Mouse (Mus musculus) induced T-regulatory cell, adult 2 months (primary cell): Measurements from ENCODE around the gene Irak2.
"Not testable (repeated sequence)": the region's sequence is repeated elsewhere in the genome, so short reads cannot be mapped to it uniquely, and the experiment has no call there.

Source experiments
- DNase-seq: peaks from one replicate; pipeline ENCODE4 v3.0.0-alpha.2; 2012; ENCODE audit warnings: low read depth

Gene Irak2

DNA sequence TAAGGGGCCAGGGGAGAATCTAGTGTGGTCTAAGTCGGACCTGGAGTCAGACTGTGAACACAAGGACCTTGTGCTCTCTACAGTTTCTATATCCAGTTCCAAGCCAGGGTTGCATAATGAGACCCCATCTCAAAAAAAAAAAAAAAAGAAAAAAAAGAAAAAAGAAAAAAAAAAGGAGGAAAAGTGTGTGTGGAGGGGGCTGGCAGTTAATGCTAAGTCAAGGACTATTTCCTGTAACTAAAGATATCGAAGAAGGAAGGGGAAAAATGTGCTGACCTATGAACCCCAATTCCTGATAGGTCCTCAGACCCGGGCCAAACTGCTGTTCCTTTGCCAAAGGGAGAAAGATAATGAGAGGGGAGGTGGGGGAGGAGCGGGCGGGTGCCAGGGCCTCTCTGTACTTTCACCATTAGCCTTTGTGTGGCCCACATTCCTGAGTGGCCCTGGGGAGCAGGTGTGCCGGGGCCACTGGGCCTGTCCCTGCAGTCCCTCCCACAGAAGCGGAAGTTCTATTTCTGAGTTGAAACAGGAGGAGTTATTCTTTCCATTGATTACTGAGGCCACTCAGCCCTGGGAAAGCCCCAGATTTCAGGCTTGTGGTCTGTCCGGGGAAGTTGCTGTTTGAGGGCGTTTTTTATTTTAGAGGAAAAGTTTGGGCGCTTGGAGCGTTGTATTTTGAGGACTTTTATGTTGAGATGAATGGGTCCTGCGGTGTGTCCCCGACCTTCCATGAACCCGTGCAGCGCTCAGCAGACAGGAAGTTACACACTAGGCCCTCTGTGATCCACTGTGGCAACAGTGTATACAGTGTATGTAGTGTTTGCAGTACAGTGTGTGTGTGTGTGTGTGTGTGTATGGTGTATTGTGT, 30.3 kb downstream of the Irak2 start:
- DNase-seq: peak; percentile 93

DNA sequence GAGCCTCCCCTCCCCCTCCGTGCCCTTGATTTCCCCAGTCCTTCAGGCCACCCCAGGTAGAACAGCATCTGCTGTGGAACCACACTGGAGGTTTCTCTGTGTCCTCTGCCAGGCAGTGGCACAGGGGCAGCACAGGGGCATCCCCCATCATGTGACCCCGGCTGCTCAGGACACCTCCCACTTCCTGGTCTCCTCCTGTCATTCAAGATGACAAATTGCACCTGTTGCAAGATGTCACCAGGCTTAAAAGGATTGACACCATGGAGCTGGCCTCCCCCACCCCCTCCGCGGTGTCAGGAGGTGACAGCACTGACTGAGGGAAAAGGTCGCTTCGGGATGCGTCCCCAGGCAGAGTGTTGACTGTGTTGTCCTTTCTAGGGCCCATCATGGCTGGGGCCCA, 31.6 kb downstream of the Irak2 start:
- DNase-seq: peak; percentile 93

DNA sequence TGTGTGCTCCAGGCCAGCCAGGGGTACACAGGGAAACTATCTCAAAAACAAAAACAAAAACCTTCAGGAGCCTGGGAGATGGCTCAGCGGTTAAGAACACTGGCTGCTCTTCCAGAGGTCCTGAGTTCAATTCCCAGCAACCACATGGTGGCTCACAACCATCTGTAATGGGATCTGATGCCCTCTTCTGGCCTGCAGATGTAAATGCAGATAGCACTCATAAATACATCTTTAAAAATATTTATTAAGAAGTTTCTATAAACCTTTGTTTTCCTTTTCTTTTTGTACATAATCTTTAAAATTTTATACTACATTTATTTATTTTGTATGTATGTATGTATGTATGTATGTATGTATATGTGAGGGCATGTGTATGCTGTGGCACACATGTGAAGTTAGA, 33.8 kb downstream of the Irak2 start:
- not testable (repeated sequence) for DNase-seq

DNA sequence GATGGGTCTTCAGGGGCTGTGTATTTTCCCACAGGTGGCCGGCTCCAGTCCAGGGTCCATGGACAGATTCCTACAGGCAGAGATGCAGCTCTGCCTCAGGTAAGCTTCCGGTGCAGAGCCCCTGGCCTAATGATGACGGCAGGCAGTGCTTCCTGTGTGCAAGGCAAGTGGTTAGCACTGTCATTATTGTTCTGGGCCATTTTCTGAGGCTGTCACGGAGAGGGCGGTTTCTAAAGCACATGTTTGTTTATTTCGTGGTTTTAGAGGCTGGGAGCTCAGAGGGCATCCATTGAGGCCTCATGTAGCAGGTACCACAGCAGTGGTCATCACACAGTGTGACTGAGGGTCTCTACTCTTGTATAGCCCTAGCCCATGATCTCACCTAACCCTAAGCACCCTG, 34.7 kb downstream of the Irak2 start:
- peak; percentile 71 for DNase-seq

DNA sequence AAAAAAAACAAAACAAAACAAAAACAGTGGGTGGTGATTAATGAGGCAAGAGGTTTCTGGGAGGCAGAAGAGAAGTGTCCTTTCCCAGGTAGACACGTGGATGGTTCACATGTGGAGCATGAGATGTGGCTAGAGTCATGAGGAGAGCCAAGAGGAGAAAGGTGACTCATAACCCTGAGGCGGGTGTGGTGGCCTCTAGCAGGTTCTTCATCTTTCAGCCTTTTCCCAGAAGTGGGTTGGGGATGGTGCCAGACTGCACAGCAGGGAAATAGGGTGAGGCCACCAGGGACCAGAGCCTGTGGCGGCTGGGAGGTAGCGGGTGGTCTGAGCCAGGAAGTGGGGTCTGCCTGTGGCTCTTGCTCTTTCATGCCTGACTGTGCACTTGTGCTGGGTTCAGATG, 37.0 kb downstream of the Irak2 start:
- DNase-seq: peak; percentile 39

DNA sequence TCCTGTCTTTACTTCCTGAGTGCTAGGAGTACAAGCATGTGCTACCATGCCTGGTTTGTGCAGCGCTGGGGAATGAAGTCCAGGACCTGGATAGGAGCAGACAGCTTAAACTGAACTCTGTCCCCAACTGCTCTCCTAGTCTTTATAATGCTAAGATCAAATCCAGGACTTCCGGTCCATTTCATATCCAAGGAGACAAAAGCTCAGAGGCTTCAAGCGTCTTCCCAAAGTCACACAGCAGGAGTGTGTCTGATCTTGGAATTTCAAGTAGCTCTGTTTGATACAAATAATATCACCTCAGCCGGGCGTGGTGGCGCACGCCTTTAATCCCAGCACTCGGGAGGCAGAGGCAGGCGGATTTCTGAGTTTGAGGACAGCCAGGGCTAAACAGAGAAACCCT, 37.7 kb downstream of the Irak2 start:
- no peak for DNase-seq

DNA sequence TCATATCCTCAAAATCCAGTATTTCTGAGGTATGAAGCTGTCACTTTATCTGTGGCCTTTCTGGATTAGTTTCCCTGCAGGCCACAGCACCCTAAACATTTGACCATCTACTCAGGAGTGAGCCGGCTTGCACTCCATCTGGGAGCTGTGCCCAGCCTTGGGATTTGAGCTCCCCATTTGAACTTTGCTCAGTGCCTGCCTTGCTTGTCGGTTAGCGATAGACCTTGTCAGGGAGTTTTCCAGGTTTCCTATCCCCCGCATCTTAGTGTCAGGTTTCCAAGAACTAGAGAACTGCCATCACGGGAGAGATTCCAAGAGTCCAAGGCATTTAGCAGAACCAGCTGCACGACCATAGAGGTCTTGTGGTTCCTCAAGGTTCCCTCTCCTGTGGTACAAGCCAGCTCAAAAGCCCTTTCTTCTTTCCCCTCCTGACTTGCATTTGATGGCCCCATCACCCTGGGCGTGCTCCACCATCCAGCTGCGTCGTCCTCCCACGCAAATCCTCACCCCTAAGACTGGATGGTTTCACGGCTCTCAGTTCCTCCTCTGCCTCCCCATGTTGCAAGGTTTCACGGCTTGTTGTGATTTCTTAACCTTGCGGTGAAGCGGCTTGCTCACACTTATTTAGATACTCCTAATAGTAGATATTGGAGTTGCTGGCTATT, 38.9 kb downstream of the Irak2 start:
- DNase-seq: no peak

DNA sequence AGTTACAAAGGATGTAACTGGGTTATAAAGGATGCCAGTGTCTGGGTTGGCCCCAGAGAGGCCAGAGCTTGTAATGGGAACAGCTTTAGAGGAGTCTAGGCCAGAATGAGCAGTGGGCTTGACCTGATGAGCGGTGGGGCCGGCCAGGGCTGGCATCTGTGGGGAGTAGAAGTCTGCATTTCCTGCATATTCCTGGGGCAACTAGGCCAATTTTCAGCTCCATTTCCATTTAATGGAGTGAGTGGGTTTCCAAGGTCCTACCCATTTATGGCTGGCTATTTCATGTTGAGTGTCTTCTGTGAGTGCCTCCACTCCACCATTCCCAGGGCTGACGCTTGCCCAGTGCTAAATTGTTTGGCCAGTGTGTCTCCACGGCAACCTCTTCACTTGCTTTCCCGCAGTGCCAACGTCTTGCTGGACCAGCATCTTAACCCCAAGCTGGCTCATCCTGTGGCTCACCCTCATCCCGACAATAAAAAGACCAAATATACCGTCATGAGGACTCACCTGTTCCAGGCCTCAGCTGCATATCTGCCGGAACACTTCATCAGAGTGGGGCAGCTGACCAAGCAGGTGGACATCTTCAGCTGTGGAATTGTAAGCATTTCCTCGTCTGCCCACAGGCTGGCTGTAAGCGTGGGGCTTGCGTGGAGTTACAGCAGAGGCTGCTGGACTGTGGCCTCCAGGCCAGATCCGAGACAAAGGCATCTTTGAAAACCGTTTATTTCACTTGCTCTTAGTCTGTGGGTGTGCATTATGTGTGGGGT, 40.2 kb downstream of the Irak2 start:
- DNase-seq: no peak

DNA sequence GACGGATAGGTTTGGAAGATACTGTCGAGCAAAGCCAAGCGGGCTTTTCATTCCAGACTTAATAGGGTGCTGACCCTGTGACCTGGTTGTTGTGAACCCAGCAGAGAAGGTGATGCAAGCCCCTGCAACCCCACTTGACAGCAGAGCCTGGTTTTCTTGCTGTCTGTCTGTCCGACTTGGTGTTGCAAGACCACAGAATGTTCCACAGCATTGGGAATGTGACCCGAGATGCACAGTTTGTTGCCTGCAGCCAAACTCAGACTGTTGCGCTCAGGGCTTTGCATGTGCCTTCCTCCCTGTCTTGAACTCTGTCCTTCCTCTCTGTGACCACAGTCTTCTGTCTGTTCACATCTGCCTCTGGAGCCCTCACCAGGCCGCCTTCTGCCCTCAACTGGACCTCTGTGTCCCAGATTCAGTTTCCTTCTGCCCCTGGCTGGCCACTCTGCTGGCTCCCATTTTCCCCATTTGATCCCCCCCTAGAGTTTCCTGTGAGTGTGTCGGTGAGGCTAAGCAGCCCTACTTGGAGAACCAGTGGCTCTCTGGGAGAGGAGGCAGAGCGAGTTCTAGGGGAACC, 41.8 kb downstream of the Irak2 start:
- DNase-seq: no peak

DNA sequence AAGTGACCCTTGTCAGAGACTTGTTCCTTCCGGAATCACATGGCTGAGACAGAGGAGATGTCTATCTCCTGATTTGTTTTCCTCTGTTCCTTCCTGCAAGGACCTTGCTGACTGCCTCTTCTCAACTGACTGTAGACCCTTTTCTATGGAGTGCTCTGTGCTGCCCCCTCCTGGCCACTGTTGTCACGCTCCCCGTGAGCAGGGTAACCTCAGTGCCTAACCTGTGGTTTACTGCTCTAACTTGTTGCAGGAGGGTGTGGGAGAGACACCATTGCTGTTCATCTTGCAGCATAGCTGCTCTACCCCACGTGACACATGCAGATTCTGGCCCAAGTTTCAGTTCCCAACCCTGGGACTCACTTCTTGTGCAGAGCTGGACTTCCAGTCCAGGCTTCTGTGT, 43.0 kb downstream of the Irak2 start:
- peak; percentile 93 for DNase-seq

DNA sequence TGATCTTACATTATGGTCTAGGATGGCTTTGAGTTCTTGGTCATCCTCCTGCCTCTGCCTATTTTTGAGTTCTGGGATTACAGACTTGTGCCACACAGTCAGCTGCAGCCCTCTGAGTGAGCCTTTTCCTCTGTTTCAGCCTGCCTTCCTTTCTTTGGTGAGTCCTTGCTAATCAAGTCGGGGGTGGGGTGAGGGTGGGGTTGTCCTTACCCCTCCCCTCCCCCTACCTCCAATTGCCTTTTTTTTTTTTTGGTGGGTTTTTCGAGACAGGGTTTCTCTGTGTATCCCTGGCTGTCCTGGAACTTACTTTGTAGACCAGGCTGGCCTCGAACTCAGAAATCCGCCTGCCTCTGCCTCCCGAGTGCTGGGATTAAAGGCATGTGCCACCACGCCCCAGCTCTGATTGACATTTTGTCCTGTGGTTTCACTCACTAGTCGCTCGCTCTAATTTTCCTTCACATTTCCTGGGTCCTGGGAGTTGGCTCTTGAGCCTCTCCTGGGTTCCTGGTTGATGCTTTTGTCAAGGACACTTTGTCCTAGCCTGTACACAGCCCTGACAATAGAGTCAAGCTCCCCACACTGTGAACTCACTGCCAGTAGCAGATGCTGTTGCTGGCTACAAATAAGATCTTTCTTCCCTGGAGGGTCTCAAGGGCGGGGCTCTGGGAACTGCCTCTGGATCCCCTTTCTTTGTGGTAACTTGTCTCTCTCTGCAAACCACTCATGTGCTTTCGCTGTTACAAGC, 45.0 kb downstream of the Irak2 start:
- no peak for DNase-seq

DNA sequence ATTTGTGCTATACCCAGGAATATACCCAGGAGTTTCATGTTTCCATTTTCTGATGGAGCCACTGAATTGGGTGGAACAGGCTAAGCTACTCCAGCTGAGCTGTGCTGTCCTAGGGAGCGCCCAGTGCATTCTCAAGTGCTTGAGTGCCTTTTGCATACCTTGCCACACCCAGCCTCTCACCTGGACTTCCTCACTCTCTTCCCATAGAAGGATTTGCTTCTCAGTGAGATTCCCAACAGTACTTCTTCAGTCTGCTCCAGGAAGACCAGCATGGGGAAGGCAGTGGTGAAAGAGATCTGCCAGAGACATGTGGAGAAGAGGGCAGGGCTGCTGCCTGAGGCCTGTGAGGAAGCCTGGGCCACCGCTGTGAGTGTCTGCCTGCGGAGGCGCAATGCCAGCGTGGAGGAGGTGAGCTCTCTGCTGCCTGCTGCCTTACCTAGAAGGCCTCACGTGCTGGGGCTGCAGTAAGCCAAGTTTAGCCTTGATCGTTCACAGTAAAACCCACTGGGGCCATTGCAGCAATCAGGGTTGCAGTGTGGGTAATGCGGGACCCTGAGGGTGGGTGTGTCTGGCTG, 48.4 kb downstream of the Irak2 start:
- DNase-seq: no peak

DNA sequence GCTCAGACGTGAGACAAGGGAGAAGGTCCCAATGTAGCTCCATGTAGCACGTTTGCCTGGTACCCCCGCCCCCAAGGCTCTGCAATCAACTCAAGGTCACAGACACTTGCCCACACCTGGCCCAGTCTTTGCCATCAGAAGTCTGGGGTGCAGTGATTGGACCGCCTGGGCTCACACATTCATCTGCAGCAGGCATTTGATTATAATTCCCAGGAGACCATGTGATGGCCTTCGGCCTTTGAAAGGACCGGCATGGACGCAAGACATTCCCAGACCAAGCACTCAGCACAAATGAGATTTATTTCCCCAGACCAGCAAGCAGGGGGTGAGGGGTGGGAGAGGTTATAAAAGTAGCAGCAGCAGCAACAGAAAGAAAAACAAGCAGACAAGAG, 51.7 kb downstream of the Irak2 start:
- no peak for DNase-seq

DNA sequence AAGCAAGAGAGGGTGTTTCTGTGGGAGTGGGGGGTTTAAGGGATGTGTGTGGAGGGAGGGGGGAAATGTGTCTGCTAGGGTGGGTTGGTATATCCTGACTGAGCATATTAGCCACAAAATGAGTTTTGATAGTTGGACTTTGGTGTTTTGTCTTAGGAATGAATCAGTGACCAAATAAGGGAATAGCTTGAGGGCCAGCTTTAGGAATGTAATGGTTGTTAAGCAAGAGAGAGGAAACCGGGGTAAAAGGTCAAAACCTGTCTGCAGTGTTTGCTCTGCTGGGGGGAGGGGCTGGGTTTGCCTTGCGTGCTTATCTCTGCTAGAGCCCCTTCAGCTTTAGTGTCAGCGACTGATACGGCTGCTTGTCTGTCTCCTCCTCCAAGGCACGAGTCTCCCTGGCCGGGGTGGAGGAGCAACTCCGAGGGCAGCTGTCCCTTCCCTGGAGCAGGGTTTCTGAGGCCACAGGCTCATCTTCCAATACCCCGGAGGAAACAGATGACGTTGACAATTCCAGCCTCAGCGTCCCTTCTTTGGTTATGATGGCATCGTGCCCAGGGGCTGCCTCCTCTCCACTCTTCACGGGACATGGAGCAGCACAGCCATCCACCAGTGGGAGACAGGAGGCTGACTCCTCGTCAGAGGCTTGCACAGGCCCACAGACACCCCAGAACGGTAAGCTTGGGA, 52.3 kb downstream of the Irak2 start:
- peak; percentile 63 for DNase-seq

DNA sequence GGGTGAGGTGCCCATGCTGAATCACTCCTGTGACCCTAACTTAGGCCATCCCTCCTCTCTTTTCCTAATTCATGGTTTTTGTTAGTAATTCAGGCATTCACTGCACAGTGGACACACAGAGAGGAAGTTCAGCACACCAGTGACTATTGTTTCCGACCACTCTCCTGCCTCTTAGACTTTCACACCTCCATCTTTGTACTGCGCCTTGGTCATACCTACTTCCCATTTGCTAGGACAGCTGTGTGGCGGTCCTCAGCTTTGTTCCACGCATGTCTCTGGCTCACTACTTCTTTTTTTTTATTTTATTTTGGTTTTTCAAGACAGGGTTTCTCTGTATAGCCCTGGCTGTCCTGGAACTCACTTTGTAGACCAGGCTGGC, 52.8 kb downstream of the Irak2 start:
- no peak for DNase-seq

DNA sequence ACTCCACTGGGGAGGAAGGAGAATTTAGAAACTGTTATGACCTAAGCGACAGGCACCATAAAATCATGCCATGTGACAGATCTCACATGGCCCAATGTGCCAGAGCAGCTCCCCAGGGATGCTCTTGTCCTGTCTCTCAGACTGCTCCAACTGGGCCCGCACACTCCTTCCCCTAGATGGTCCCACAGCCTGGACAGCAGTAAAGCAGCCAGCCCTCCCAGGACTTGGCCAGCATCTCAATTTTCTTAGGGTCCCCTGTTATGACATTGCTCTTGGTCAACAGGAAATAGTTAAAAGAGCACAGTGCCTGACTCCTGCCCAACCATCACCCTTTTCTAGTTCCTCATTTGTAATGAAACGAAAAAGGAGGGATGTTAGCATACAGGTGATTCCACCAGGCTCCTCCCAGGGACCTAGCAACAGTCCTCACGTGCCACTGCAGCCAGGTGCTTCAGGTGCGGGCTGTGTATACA, 54.4 kb downstream of the Irak2 start:
- DNase-seq: no peak

DNA sequence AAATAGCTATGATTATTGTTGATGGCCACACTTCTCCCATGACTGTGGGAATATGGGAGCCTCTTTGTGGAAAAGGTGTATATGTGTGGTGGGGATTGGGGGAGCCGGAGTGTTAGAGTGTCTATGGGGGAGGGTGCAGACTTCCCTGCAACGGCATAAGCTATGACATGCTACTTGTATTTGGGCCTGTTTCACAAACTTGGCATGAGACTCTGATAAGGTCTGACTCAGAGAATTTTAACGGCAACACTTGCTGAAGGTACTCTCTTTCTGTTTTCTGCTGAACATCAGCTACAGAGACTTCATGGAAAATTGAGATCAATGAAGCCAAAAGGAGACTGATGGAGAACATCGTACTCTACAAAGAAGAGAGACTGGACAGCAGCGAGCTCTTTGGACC, 55.1 kb downstream of the Irak2 start:
- DNase-seq: no peak

DNA sequence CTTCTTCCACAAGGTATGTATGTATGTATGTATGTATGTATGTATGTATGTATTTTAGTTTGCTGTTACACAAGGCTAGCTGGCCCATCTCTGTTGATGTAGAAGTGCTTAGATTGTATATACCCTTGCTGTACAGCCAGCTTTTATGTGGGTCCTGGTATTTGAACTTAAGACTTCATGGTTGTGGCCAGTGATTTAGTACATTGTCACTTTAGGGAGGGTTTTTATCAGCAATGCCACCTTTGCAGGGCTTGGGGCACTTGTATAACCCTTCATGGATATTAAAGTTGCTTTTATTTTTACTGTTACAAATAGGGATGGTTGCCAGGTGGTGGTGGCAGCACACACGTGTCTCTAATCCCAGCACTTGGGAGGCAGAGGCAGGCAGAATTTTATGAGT, 56.9 kb downstream of the Irak2 start:
- peak; percentile 57 for DNase-seq

DNA sequence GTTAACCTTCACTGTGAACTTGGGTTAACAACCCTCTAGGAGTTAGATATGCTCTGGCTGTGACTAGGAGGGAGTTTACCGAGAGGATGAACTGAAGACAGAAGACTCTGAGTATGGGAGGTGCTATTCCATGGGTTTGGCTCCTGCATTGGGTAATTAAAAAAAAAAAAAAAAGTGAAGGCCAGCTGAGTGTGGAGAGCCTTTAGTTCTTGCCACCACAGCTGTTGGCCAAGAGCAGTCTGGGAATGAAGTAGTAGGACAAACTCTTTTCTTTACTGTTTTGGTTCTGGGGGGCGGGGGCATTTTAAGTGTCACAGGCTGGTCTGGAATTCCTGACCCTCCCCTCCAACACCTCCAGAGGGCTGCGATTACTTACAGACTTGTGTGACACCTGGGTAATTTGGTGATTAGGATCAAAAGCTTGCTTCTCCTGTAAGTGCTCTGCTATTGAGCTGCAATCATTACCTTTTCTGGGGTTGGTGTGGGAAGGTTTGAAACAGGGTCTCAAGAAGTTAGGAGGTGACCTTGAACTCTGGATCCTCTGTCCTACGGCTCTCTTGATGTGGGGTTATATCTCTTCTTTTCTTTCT, 57.6 kb downstream of the Irak2 start:
- peak; percentile 64 for DNase-seq

DNA sequence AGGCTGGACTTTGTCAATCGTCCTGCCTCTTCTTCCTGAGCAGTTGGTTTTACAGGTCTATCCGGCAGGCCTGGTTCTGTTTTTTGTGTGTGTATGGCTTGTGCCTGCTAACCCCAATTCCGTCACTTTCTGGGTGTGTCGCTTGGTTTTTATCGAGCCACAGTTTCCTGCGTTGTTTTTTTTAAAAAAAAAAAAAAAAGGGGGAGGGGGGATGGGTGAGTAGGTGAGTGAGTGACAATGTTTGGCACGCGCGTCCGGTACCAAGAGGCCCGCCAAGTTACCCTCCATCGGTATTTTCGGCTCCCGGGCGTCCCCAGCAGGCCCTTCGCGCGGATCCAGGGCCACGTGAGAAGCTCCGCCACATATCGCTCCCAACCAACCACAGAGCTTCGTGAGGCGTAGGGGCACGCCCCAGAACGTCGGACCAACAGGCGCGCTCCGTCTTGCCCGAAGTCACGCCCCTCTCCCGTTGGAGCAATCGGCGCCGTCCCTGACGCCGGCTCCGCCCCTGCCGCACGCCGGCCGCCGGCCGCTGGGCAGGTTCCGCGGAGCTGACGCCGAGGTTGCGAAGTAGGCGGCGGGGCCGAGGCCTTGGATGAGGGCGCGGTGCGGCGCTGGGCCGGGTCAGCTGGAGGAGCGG, 58.4 kb downstream of the Irak2 start, which contains the start of gene Tatdn2:
Tatdn2 (plus strand) TSS at position 469 of the 640 bp plus-strand sequence.
- DNase-seq: peak; percentile 98
